Mouse (Mus musculus) intestine, postnatal 0 days (tissue): Measurements from ENCODE around the gene 4931414P19Rik. TPM values are rescaled to one million over a fixed set of nuclear protein-coding genes. Genes with fewer than 3 reads are reported as not detected.
A peak's percentile ranks its signal among the peaks of the same experiment; 100 is the strongest.

Experiments
- ATAC-seq: fragments of 200-750 bp; cut with Nextera tagmentation; 2 replicates; pipeline ENCODE4 v1.8.0; 2017; ENCODE audit warnings: mild to moderate bottlenecking, moderate TSS enrichment, moderate library complexity
- H3K27ac ChIP-seq: fragments of 300-500 bp; sonication (generic); 2 replicates; pipeline ENCODE4 v1.5.1; 2014; ENCODE audit warnings: mild to moderate bottlenecking, low read depth, low read length, moderate library complexity
- H3K27me3 ChIP-seq: fragments of 300-500 bp; sonication (generic); replicated peaks from 2 replicates; pipeline ENCODE4 v1.6.1; 2014; ENCODE audit warnings: low read length, mixed read lengths; ENCODE audit not compliant: control insufficient read depth, insufficient read depth
- H3K36me3 ChIP-seq: fragments of 300-500 bp; sonication (generic); 2 replicates; pipeline ENCODE4 v1.6.1; 2014; ENCODE audit warnings: mild to moderate bottlenecking, moderate library complexity; ENCODE audit not compliant: control insufficient read depth, insufficient read depth
- H3K4me1 ChIP-seq: fragments of 300-500 bp; sonication (generic); replicated peaks from 2 replicates; pipeline ENCODE4 v1.6.1; 2014; ENCODE audit warnings: antibody characterized with exemption, low read length, mixed read lengths; ENCODE audit not compliant: control insufficient read depth, insufficient read depth
- H3K4me2 ChIP-seq: fragments of 300-500 bp; sonication (generic); replicated peaks from 2 replicates; pipeline ENCODE4 v1.6.1; 2014; ENCODE audit warnings: low read depth, mild to moderate bottlenecking, moderate library complexity
- H3K4me3 ChIP-seq: fragments of 300-500 bp; sonication (generic); 2 replicates; pipeline ENCODE4 v1.5.1; 2014; ENCODE audit warnings: low read depth, low read length
- H3K9ac ChIP-seq: fragments of 300-500 bp; sonication (generic); 2 replicates; pipeline ENCODE4 v1.6.1; 2014; ENCODE audit warnings: mild to moderate bottlenecking, low read depth, low read length
- H3K9me3 ChIP-seq: fragments of 300-500 bp; sonication (generic); 2 replicates; pipeline ENCODE4 v1.6.1; 2016; ENCODE audit warnings: mixed run types; ENCODE audit not compliant: control insufficient read depth
- CTCF ChIP-seq: sonication (generic); IDR thresholded peaks from 2 replicates; pipeline ENCODE4 v1.5.1; 2016; ENCODE audit warnings: low read depth, mild to moderate bottlenecking, control low read depth, antibody characterized with exemption, moderate library complexity
- WGBS: fragments of 180-500 bp; shearing (Covaris S2); extraction: QIAGEN DNeasy Blood & Tissue Kit; methylation state at CpG from one replicate; pipeline ENCODE4 v1.1.7; 2014; 5-methylcytosine and 5-hydroxymethylcytosine counted together
- polyA plus RNA-seq: library from polyadenylated mRNA; unstranded; fragments of >200 nt; fragmentation: Nextera tagmentation; extraction: Ambion mirVana; gene quantifications from 2 replicates; pipeline ENCODE4 v1.2.1, GENCODE M21; 2015

4931414P19Rik gene
- polyA plus RNA-seq, 1 experiment from 2014 or later = 2.9 TPM

GRCm38 (mm10) chr14:54609245-54609644 lies 3.5 kb upstream of the 4931414P19Rik start:
- Histone ChIP-seq H3K9me3 (no peaks in the 10 kb centered on the region), H3K4me2 (no peak overlapping the region), H3K4me3 (no peak overlapping the region), H3K27ac (no peak overlapping the region), H3K27me3 (no peaks in the 10 kb centered on the region), H3K36me3 (peaks cover 18% of the 10 kb centered on the region), H3K4me1 (no peaks in the 10 kb centered on the region), H3K9ac (no peak overlapping the region)
- 61% methylated on average over 4 of the region's 4 CpGs for WGBS
- no peak for TF ChIP-seq CTCF
- no peak for ATAC-seq

GRCm38 (mm10) chr14:54607226-54607625 lies 1.4 kb upstream of the 4931414P19Rik start:
- no peak for TF ChIP-seq CTCF
- 68% methylated on average over 8 of the region's 8 CpGs for WGBS

DNA sequence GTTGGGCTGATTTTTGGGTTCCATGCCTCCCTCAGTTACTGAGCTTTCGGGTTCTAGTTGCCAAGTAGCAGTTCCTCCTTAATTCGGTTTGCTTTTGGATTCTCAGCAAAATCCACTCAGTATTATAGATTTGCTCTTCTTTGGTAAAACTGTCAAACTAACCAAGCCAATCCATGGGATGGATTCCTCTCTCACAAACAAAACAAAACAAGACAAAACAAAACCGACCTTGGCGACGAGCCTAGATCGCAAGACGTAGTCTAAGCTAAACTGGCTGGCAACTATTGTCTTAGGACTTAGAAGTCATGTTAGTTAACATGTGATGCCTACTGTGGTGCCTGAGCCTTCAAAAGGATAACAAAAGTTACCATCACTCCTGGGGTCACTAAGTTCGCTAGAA lies 2.1 kb downstream of the 4931414P19Rik start:
- WGBS = 84% methylated on average over 8 of the region's 8 CpGs
- no peak overlapping the region for H3K9ac ChIP-seq
- H3K36me3 ChIP-seq = no peaks in the 10 kb centered on the region
- peak overlapping the region; percentile 64 for H3K4me2 ChIP-seq
- no peak for TF ChIP-seq CTCF
- ATAC-seq = no peak
- no peaks in the 10 kb centered on the region for H3K27me3 ChIP-seq
- H3K9me3 ChIP-seq = no peaks in the 10 kb centered on the region
- H3K27ac ChIP-seq = peak overlapping the region; percentile 94; the same call in 1 of the 2 replicates
- H3K4me3 ChIP-seq = peak overlapping the region; percentile 63
- no peaks in the 10 kb centered on the region for H3K4me1 ChIP-seq

More at GRCm38 (mm10) chr14:54607226-54607625, 1.4 kb upstream of the 4931414P19Rik start:
- 0 out of 2 replicates have a peak, but pooled peaks cover 8% of the 10 kb centered on the region for H3K36me3 ChIP-seq
- H3K9me3 ChIP-seq = no peaks in the 10 kb centered on the region
- H3K27me3 ChIP-seq = no peaks in the 10 kb centered on the region
- no peak overlapping the region for H3K4me3 ChIP-seq
- H3K4me2 ChIP-seq = no peak overlapping the region
- no peaks in the 10 kb centered on the region for H3K4me1 ChIP-seq
- no peak overlapping the region for H3K27ac ChIP-seq
- no peak overlapping the region for H3K9ac ChIP-seq
- ATAC-seq = no peak

GRCm38 (mm10) chr14:54603038-54603654 lies 2.6 kb downstream of the 4931414P19Rik start:
- ATAC-seq = peak; percentile 99
- under 1% methylated on average over 46 of the region's 46 CpGs for WGBS

GRCm38 (mm10) chr14:54602613-54603012 lies 3.2 kb downstream of the 4931414P19Rik start:
- peak overlapping the region; percentile 82 for H3K9ac ChIP-seq
- WGBS = 32% methylated on average over 4 of the region's 4 CpGs
- peak overlapping the region; percentile 63 for H3K4me3 ChIP-seq
- no peaks in the 10 kb centered on the region for H3K4me1 ChIP-seq
- no peak for ATAC-seq
- no peaks in the 10 kb centered on the region for H3K9me3 ChIP-seq
- TF ChIP-seq CTCF = no peak
- peak overlapping the region; percentile 64 for H3K4me2 ChIP-seq
- no peaks in the 10 kb centered on the region for H3K27me3 ChIP-seq
- peak overlapping the region; percentile 94; the same call in 1 of the 2 replicates for H3K27ac ChIP-seq
- no peaks in the 10 kb centered on the region for H3K36me3 ChIP-seq

More at GRCm38 (mm10) chr14:54603038-54603654, 2.6 kb downstream of the 4931414P19Rik start:
- Histone ChIP-seq H3K4me2 (peak overlapping the region; percentile 64), H3K4me1 (no peaks in the 10 kb centered on the region), H3K36me3 (no peaks in the 10 kb centered on the region), H3K9me3 (no peaks in the 10 kb centered on the region), H3K9ac (peak overlapping the region; percentile 82), H3K4me3 (peak overlapping the region; percentile 63), H3K27ac (peak overlapping the region; percentile 94), H3K27me3 (no peaks in the 10 kb centered on the region)
- TF ChIP-seq CTCF = peak; percentile 39

- H3K9me3 ChIP-seq = no peaks in the 10 kb centered on the region
- H3K27me3 ChIP-seq = no peaks in the 10 kb centered on the region
- ATAC-seq = no peak
- WGBS = 64% methylated on average over 2 of the region's 2 CpGs
- no peaks in the 10 kb centered on the region for H3K36me3 ChIP-seq
- H3K27ac ChIP-seq = no peak overlapping the region
- H3K4me3 ChIP-seq = no peak overlapping the region
- no peak overlapping the region for H3K9ac ChIP-seq
- H3K4me2 ChIP-seq = no peak overlapping the region
- TF ChIP-seq CTCF = no peak
- H3K4me1 ChIP-seq = no peaks in the 10 kb centered on the region
Measured at GRCm38 (mm10) chr14:54601601-54602000, 4.2 kb downstream of the 4931414P19Rik start.
